Mouse (Mus musculus): ENCODE results near the gene Uck2. TPM values are rescaled to one million over a fixed set of nuclear protein-coding genes. Genes with fewer than 3 reads are reported as not detected.

Uck2 gene
- total RNA-seq, 4 experiments from 2014 or later = 14.2 to 17.6 (median 16.4) TPM

DNA sequence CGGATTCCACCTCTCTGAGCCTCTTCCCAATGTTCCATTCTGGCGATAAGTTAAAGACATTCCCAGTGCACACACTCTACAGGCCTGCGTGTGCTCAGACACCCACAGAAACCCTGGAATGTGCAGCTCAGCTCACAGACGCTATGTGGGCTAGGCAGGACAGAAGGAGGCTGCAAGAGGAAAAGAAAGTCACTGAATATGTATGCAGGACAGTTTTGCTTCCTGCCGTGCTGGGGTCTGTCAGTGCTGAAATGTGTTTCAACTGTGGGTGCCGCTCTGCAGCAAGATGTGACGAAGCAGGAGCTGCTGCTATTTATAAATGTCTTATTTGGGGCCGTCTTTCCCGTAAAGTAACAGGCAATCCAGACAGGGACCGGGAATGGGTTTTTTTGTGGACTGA lies 25.4 kb downstream of the Uck2 start:
- DNase-seq (ENCODE audit: low spot score in 2 of 2) = no peak

GRCm38 (mm10) chr1:167256724-167257302 lies 28.3 kb downstream of the Uck2 start:
- DNase-seq (ENCODE audit: low spot score in 2 of 2) = peak in 1 of 2 experiments; percentile 53

GRCm38 (mm10) chr1:167253579-167253978 lies 31.5 kb downstream of the Uck2 start:
- DNase-seq (ENCODE audit: low spot score in 2 of 2) = no peak

- no peak for DNase-seq (ENCODE audit: low spot score in 2 of 2)
These were observed 35.2 kb downstream of the Uck2 start for GRCm38 (mm10) chr1:167249881-167250280.

DNA sequence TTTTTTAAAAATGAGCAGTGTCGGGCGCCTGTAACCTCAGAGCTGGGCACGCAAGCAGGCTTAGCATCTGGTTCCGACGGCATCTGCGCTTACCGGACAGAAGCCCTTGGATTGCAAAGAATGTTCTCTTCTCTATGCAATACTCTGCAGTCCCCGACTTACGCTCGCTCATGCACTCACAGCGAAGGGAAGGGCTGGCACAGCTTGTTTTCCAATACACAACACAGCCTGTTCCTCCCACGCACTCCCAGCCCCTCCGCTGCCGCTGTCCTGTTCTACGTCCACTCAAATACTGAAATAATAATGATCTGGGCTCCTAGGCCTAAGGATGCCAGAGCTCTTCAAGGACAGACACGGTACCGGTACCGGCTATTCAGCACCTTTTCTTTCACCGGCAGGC lies 35.9 kb downstream of the Uck2 start:
- no peak for DNase-seq (ENCODE audit: low spot score in 2 of 2)

DNA sequence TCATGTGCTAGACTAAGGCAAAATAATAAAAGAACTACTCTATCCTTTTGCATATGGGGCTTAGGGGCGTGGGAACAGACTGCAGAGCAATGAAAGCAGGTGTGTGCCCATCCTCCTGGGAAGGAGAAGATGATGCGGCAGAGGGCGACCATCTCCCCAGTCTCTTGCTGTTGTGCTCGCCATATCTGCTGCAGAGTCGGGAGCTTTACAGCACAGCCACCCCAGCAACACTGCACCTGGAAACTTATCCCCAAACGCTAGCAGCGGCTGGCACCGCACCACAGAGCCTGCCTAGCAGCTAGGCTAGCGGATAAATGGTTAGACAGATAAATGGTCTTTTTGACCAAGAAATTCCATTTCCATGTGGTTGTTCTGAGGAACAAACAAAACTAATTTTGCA lies 37.2 kb downstream of the Uck2 start:
- no peak for DNase-seq (ENCODE audit: low spot score in 2 of 2)

DNA sequence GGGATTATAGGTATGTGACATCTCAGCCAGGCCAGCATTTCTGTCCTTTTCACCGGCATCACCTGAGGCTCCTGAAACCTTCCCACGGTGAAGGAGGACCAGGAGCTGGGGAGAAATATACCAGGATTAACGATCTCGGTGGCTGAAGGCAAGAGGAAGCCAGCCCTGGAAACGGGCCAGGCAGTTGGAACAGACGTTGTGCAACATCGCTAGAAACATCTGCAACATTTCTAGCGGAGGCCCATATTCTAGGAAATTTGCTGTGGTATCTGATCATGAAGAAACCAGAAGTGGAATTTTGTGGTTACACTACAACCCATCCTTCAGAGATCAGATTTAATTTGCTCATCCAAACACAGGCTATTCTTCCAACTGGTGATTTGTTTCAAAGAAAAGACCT lies 38.1 kb downstream of the Uck2 start:
- peak; percentile 33 to 70 for DNase-seq (ENCODE audit: low spot score in 2 of 2)

DNA sequence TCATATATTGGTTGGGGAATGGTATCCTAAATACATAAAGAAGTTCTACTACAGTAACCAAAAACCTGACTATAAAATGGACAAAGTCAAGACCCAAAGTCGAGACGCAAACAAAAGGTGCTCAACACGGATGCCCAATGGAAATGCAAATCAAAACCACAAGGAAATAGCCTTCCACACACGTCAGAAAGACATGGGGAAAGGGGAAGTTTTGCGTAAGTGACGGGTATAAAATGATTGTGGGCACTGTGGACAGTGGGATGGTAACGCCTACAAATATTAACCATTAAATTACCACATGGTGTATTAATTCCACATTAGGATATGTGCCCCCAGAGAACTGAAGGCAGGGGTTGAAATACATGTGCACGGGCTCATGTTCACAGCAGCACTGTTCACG lies 38.8 kb downstream of the Uck2 start:
- DNase-seq (ENCODE audit: low spot score in 2 of 2) = no peak

DNA sequence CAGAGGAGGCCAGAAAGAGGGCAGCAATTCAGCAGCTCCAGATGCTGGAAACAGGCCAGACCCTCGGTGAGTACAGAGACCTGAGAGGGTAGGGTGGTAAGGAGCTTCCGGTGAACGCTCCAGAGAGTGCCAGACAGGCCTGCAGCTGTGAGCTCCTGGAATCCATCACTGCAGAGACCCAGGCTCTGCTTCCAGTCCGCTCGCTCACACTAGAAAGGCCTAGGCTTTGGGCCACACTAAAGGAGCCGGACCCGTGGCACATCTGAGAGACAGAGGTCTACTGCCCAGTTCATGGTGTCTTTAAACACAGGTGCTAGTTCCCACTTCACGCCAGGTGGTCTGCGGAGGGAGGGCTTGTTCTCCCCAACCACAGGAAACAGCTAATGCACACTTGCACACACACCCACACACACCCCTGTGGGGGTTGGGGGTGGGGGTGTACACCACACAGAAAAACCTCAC lies 39.9 kb downstream of the Uck2 start:
- no peak for DNase-seq (ENCODE audit: low spot score in 2 of 2)

GRCm38 (mm10) chr1:167242191-167242681 lies 42.9 kb downstream of the Uck2 start:
- no peak for DNase-seq (ENCODE audit: low spot score in 2 of 2)

DNA sequence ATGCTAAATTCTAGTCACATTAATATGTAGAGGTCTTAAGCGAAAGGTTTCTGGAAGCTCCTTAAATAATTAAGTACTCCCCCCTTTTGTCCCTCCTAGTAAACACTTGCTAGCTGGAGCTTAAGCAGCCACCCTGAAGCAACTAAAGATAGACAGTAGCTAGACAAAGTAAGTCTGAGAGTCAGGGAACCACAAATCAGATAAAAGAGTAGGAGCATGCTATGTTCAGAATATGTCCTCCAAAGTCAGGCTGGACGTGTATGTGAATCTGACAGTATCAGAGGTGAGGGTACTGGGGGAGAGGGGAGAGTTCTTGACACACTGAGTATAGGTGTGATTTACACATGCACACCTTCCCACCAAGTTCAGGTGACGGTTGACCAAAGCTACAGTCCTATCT lies 43.6 kb downstream of the Uck2 start:
- no peak for DNase-seq (ENCODE audit: low spot score in 2 of 2)

GRCm38 (mm10) chr1:167240361-167240760 lies 44.8 kb downstream of the Uck2 start:
- DNase-seq (ENCODE audit: low spot score in 2 of 2) = no peak

DNA sequence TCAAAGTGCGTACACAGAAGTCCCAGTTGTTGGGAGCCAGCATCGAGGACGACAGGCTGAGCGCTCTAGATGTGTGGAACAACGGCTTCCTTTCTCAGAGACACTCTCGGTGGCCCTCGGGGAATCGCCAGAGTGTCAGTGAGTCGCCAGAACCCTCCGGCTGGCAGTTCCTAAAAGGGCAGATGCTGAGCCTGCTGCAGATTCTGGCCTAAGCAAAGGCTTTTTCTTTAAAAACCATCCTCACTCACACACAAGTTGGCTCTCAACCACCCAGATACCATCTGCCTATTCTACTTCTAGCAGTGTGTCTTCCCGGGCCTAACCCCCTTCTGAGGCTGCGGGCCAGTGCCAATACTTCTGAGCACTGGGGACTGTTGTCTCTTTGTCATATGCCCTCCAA lies 45.2 kb downstream of the Uck2 start:
- DNase-seq (ENCODE audit: low spot score in 2 of 2) = no peak

- DNase-seq (ENCODE audit: low spot score in 2 of 2) = no peak
These were observed 47.3 kb downstream of the Uck2 start for GRCm38 (mm10) chr1:167237798-167238197.

- no peak for DNase-seq (ENCODE audit: low spot score in 2 of 2)
These were observed 48.3 kb downstream of the Uck2 start for GRCm38 (mm10) chr1:167236790-167237189.

DNA sequence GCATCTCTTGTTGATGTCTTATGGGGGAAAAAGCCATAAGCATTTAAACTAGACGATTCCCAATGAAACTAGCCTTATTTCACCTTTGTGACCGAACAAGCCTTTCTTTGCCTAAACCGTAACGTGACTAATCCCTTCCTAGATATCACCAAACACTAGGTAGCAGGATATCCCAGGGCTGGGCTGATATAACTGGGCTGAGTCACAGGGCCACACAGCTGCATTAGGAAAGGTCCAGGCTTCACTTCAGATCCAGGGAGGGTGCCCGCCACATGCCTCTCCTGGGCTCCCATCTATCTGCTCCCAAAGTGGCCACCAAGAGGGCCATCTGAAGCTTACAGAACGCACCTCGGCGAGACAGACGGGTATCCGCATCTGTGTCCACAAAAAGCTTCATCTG lies 50.8 kb downstream of the Uck2 start:
- no peak for DNase-seq (ENCODE audit: low spot score in 2 of 2)

GRCm38 (mm10) chr1:167232918-167233317 lies 52.2 kb downstream of the Uck2 start:
- DNase-seq (ENCODE audit: low spot score in 2 of 2) = no peak

DNA sequence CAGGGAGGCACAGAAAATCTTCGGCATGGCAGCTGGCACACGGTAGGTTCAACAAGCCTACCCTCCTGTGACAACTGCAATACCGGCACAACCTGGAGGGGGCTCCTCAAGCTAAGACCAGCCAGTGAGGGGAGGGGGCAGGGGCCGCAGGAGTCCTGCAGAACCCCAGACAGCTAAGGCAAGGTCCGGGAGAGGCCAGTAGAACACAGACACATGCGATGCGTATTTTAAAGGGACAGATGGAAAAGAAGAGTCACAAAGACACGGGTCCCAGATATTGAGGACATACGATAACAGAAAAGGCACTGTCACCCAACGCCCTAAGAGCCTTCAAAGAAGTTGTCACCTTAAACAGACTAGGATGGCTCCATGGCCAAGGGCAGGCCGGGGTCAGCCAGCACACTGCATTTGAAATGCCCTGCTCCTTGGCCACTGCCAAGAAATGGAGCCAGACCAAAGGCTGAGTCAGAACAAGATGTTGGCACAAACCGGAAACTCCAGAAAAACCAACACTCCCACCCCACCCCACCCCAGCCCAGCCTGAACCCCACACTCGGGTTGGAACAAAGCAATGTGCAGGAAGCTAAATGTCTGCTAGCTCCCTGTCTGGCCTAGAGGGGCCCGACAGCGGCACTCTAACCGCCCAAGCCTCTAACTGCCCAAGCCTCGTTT lies 53.4 kb downstream of the Uck2 start:
- DNase-seq (ENCODE audit: low spot score in 2 of 2) = no peak

- DNase-seq (ENCODE audit: low spot score in 2 of 2) = no peak
These were observed 54.0 kb downstream of the Uck2 start for GRCm38 (mm10) chr1:167230930-167231611.

DNA sequence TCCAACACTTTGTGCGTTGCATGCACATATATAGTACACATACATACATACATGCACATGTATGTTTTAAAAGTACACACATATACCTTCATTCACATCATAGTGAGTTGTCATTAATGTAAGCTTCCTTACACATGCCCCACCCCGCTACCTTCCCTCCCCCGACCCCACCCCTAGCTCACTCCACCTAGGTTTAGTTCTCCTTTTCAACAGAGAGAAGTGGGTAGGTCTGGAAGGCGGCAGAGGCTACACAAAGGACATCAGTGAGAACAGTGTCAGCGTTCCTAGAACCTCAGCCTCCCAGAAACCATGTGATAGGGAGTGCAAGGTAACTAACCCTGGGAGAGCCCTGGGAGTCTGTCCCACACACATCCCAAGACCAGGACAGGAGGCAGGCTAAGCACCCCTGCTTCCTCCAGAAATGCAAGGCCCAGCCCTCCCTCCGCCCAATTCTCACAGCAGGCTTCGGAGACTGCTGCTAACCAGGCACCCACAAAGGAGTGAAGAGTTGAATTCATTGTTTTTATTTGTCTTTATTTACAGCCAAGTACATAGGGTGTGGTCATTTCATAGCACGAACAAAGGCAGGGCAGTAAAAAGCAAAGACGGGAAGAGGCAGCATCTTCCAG lies 62.6 kb downstream of the Uck2 start:
- no peak for DNase-seq (ENCODE audit: low spot score in 2 of 2)

DNA sequence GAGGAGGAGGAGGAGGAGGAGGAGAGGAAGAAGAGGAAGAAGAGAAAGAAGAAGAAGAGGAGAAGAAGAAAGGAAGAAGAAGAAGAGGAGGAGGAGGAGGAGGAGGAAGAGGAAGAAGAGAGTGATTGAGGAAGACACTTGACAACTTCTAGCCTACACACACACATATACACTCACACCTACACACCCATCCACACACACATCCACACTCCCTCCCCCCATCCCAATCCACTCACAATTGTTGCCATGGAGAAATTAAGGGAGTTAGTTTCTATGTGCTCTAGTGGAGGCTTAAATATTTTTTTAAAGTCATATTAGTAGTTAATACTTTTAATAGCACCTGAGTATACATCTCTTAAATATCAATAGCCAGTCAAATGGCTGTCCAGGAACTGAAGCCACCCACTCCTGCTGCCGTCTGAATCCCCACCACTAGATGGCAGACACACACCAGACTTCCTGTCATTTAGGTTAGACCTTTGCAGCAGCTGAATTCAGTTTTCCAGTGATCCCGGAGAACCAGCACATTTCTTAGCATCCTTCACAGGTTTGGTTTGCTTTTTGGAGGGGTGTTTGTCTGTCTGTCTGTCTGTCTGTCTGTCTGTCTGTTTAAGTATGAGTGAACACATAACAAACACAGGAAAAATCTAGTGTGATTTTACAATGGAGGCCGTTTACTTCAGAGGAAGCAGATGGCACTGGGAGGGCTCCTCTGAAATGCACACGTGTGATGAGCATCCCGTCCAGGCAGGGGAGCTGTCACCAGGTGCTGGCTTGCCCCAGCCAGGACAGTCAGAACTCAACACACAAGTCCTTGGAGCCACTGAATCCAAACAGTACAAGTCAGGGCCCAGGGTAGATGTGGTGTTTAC lies 64.6 kb downstream of the Uck2 start:
- DNase-seq (ENCODE audit: low spot score in 2 of 2) = peak; percentile 63 to 79

Data from gastrocnemius, adult 8-10 months (tissue).